Mouse (Mus musculus) liver, embryonic 13.5 days (tissue): Measurements from ENCODE around the gene Ankrd33. TPM values are rescaled to one million over a fixed set of nuclear protein-coding genes. Genes with fewer than 3 reads are reported as not detected.

Source experiments
- ATAC-seq: fragments of 200-750 bp; cut with Nextera tagmentation; 2 replicates; pipeline ENCODE4 v1.8.0; 2017; ENCODE audit warnings: low read depth, mild to moderate bottlenecking, moderate number of reproducible peaks, moderate library complexity
- DNase-seq: peaks from one replicate; pipeline ENCODE4 v3.0.0; 2022
- H3K27ac ChIP-seq: fragments of 300-500 bp; sonication (generic); 2 replicates; pipeline ENCODE4 v1.5.1; 2015; ENCODE audit warnings: moderate library complexity, mild to moderate bottlenecking, inconsistent platforms
- H3K27me3 ChIP-seq: fragments of 300-500 bp; sonication (generic); 2 replicates; pipeline ENCODE4 v1.6.1; 2015; ENCODE audit warnings: mild to moderate bottlenecking, inconsistent platforms
- H3K36me3 ChIP-seq: fragments of 300-500 bp; sonication (generic); 2 replicates; pipeline ENCODE4 v1.6.1; 2015; ENCODE audit warnings: mild to moderate bottlenecking, inconsistent platforms
- H3K4me1 ChIP-seq: fragments of 300-500 bp; sonication (generic); replicated peaks from 2 replicates; pipeline ENCODE4 v1.6.1; 2015; ENCODE audit warnings: inconsistent platforms
- H3K4me2 ChIP-seq: fragments of 300-500 bp; sonication (generic); 2 replicates; pipeline ENCODE4 v1.6.1; 2015; ENCODE audit warnings: inconsistent platforms, mild to moderate bottlenecking, moderate library complexity
- H3K4me3 ChIP-seq: fragments of 300-500 bp; sonication (generic); replicated peaks from 2 replicates; pipeline ENCODE4 v1.5.1; 2015; ENCODE audit warnings: mild to moderate bottlenecking, inconsistent platforms
- H3K9ac ChIP-seq: fragments of 300-500 bp; sonication (generic); 2 replicates; pipeline ENCODE4 v1.6.1; 2015; ENCODE audit warnings: mild to moderate bottlenecking, inconsistent platforms
- H3K9me3 ChIP-seq: fragments of 300-500 bp; sonication (generic); replicated peaks from 2 replicates; pipeline ENCODE4 v1.6.1; 2016; ENCODE audit warnings: inconsistent platforms
- WGBS: fragments of 180-500 bp; shearing (Covaris S2); methylation state at CpG from one replicate; pipeline ENCODE4 v1.1.7; 2015; ENCODE audit not compliant: insufficient replicate concordance; 5-methylcytosine and 5-hydroxymethylcytosine counted together
- polyA plus RNA-seq: library from polyadenylated mRNA; unstranded; fragments of >200 nt; fragmentation: Nextera tagmentation; extraction: Ambion mirVana; gene quantifications from 2 replicates; pipeline ENCODE4 v1.2.1, GENCODE M21; 2015

Gene Ankrd33
- polyA plus RNA-seq, 1 experiment from 2014 or later, result not detected

DNA sequence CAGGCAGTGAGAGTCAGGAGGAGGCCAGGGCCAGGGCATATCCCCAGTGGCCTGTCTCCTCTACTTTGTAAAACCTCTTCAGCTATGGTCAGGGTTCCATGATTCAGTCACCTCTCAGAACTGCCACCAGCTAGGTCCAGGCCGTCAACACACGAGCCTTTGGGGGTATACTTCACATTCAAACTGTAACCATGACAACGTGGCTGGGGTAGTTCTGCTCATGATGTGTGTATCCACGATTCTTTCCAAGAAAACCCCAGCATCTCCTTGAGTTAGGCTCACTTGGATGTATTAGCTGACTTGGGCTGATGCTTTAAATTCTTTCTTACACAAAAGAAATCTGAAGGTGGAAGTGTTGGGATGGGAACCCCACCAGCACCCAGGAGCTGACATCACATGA is 27.3 kb upstream of the Ankrd33 start:
- Histone ChIP-seq H3K9ac (no peak overlapping the region), H3K4me2 (no peak overlapping the region), H3K27me3 (peaks cover 11% of the 10 kb centered on the region; the same call in 1 of the 2 replicates), H3K36me3 (no peaks in the 10 kb centered on the region), H3K4me1 (peaks cover 9% of the 10 kb centered on the region; the same call in 1 of the 2 replicates), H3K9me3 (no peaks in the 10 kb centered on the region), H3K4me3 (no peak overlapping the region), H3K27ac (no peak overlapping the region)
- ATAC-seq (no peak), DNase-seq (no peak)
- 57% methylated on average over 4 of the region's 4 CpGs for WGBS

DNA sequence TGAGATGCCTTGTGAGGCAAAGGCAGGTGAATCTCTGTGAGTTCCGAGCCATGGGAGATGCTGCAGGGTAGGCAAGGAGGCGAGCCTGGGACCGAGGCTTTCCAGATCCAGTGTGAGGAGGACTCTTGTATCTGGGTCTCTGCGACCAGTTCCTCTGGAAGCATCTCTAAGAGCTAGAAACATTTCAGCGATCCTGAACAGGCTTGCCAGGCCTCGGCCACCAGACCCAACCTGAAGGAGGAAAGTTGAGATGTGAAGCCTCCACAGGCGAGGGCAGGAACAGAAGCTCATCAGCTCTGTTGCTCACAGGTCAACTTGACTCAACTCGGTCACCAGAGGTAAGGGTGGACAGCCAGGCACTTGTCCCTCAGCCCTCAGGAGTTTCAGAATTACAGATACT is 24.0 kb upstream of the Ankrd33 start:
- ATAC-seq, result no peak
- WGBS, result 64% methylated on average over 8 of the region's 8 CpGs
- no peaks in the 10 kb centered on the region for H3K9me3 ChIP-seq

DNA sequence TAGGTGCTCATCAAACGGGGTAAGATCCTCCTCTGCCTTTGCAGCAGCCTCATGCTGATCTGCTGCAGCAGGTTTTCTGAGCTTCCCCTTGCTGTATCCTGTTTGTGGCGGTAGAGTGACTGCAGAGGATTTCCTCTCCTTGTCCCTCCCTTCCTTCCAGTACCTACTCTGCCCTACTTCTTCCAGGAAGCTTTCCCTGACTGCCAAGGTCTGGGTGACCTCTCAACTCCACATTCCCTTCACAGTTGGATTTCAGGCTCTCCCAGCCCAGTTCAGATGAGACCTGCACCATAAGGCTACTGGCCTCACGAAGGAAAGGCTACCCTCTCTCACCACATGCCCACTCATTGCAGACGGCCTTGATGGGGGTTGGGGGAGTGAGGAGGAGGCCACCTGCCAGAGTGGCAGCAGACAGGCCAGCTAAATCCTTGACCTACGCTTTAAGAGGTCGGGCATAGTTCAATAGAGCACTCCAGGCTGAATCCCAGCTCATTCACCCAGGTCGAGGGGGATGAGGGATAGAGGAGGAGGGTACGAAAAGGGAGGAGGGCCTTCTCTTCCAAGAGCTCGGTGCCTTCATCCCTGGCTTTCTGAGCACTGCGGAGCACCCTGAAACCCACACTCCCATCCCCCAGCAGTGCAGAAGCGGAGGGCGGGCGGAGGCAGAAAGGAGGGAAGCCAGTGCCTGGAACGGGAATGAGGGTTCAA is 23.3 kb upstream of the Ankrd33 start:
- Histone ChIP-seq H3K4me2 (0 out of 2 replicates have a peak overlapping the region, but pooled peaks have one; percentile 13), H3K9me3 (no peaks in the 10 kb centered on the region), H3K4me1 (peaks cover 11% of the 10 kb centered on the region; the same call in 1 of the 2 replicates), H3K9ac (no peak overlapping the region), H3K27ac (no peak overlapping the region), H3K27me3 (peaks cover 17% of the 10 kb centered on the region; the same call in 1 of the 2 replicates), H3K4me3 (no peak overlapping the region), H3K36me3 (no peaks in the 10 kb centered on the region)
- 0 out of 2 replicates have a peak, but pooled peaks have one; percentile 32 for ATAC-seq
- WGBS, result 34% methylated on average over 14 of the region's 14 CpGs
- no peak for DNase-seq

More for the DNA sequence above, 24.0 kb upstream of the Ankrd33 start:
- H3K4me3 ChIP-seq, result no peak overlapping the region
- H3K27me3 ChIP-seq, result peaks cover 13% of the 10 kb centered on the region; the same call in 1 of the 2 replicates
- H3K4me2 ChIP-seq, result no peak overlapping the region
- H3K27ac ChIP-seq, result no peak overlapping the region
- H3K36me3 ChIP-seq, result no peaks in the 10 kb centered on the region
- H3K4me1 ChIP-seq, result peaks cover 11% of the 10 kb centered on the region; the same call in 1 of the 2 replicates
- no peak for DNase-seq
- no peak overlapping the region for H3K9ac ChIP-seq

DNA sequence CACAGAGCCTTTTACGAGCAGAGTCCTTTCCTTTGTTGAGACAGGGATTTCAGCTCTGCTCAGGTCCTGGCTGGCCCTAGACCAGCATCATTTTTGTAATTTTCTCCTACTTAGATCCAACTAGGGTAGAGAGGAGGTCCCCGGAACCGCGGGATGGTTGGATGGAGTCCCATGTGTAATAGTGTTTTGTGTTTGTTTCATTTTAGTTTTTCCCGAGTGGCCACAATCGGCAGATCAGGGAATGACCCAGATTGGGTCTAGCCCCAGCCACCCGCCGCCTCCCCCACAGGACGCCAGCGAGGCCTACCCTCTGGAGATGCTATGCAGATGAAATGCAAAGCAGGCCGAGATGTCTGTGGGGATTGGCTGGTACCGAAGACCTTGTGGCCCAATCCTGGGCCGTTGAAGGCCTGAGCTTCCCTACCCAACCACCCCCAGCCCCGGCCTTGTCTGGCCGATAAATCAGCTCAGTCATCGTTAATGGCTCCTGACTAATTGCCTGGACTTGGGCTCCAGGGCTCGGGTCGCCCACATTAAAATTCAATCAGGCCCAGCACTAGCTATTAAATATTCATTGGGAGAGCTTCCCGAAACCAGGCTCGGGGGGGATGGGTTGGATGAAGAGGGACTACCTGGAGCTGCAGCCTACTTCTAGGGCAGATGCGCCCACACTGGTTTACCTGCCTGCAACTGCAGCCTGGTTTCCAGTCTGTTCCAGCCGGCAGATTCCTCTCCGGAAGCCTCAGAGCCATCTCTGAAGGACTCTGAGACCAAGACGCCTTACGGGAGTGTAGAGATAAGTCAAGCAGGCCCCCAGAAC is 22.5 kb upstream of the Ankrd33 start:
- Histone ChIP-seq H3K4me2 (peak overlapping the region; percentile 13; the same call in 1 of the 2 replicates), H3K36me3 (no peaks in the 10 kb centered on the region), H3K9me3 (no peaks in the 10 kb centered on the region), H3K27ac (no peak overlapping the region), H3K4me1 (peaks cover 12% of the 10 kb centered on the region; the same call in 1 of the 2 replicates), H3K9ac (no peak overlapping the region), H3K4me3 (no peak overlapping the region), H3K27me3 (peaks cover 21% of the 10 kb centered on the region)
- DNase-seq (no peak), ATAC-seq (peak; percentile 64)
- 26% methylated on average over 25 of the region's 25 CpGs for WGBS

DNA sequence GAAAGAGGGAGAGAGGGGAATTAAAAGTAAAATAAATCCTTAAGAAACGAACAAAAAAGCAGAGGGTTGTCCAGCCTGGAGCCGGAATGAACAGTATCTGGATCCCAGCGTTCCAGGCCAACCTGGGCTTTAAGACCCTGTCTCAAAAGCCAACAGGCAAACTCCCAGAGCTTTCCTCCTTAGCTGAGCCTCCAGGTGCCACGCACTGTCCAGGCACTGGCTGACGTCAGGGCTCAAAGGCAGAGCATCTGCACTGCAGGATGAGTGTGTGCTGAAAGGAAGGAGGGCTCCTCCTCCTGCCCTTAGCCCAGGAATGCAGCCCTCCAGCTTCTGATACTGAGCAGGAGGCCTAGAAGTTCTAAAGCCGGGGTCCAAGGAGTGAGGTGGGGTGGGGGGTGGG is 21.6 kb upstream of the Ankrd33 start:
- peaks cover 15% of the 10 kb centered on the region; the same call in 1 of the 2 replicates for H3K4me1 ChIP-seq
- no peak overlapping the region for H3K27ac ChIP-seq
- DNase-seq, result no peak
- no peak overlapping the region for H3K4me3 ChIP-seq
- no peaks in the 10 kb centered on the region for H3K9me3 ChIP-seq
- H3K36me3 ChIP-seq, result no peaks in the 10 kb centered on the region
- H3K9ac ChIP-seq, result no peak overlapping the region
- WGBS, result 65% methylated on average over 6 of the region's 6 CpGs
- H3K27me3 ChIP-seq, result peaks cover 31% of the 10 kb centered on the region
- no peak for ATAC-seq
- no peak overlapping the region for H3K4me2 ChIP-seq

DNA sequence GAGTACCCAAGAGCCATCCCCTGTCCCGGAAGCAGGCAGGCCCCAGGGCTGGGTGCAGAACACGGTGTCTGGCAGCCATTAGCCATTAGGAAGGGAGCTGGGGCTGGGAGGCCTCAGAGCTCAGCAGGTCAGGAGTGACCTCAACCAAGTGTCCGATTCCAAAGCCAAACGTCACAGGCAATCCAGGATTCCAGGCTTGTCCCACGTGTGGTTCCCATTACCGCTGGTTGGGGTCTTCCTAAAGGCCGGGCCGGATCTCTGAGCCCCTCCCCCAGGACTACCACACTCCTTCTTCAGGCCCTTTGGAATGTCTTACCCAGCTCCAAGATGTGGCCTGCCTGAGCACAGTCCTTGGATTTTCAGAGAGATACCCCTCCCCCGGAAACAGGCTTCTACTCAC is 20.6 kb upstream of the Ankrd33 start:
- Histone ChIP-seq H3K27ac (no peak overlapping the region), H3K4me3 (no peak overlapping the region), H3K27me3 (peaks cover 37% of the 10 kb centered on the region), H3K36me3 (no peaks in the 10 kb centered on the region), H3K4me1 (peaks cover 15% of the 10 kb centered on the region; the same call in 1 of the 2 replicates), H3K9ac (no peak overlapping the region), H3K9me3 (no peaks in the 10 kb centered on the region), H3K4me2 (no peak overlapping the region)
- WGBS, result 67% methylated on average over 9 of the region's 9 CpGs
- ATAC-seq (no peak), DNase-seq (no peak)

DNA sequence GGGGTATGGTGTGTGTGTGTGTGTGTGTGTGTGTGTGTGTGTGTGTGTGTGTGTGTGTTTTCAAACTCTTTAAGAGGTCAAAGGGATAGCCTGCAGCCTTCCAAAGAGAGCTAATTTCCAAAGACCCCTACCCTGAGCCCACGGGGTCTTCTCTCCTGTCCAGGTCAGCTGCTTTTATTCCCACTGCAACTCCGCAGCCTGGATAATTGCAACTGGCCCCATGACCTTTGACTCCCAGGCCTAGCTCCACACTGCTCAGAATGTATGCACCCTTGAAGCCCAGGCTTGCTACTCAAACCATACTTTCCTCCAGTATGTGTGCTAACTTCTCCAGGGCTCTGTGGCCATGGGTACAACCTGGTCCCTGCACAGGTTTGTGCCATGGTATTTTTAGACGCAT is 20.2 kb upstream of the Ankrd33 start:
- H3K36me3 ChIP-seq, result no peaks in the 10 kb centered on the region
- DNase-seq, result no peak
- no peak for ATAC-seq

DNA sequence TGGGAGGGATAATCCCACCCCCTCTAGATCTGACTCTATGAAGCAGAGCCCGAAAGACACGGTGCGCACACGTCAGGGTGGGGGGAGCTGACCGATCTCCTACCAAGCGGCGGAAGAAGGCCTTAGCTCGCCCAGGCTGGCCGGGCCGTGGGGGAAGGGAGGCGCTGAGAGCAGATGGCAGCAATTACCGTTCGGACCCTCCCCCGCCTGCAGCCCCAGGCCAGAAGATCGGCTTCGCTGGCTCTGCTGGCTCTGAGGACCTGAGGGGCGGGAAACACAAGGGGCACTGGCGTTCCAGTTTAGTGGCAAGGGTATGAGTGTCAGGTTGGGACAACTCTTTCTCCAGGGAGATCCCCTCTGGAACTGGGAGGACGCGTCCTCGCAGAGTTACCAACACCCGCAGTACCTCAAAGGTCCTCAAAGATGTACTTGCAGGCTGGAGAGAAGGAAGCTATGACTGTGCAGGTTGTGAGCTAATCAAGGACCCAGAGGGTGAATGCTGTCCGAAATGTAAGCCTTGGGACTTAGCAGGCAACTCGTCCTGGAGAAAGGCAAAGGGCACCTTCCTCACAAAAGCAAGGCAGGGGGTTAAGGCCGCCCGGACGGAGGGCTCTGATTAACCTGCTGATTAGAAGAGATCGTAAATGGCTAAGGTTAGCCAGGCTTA is 17.4 kb upstream of the Ankrd33 start:
- H3K4me3 ChIP-seq, result no peak overlapping the region
- 6% methylated on average over 28 of the region's 28 CpGs for WGBS

More for the DNA sequence above, 20.2 kb upstream of the Ankrd33 start:
- peaks cover 15% of the 10 kb centered on the region; the same call in 1 of the 2 replicates for H3K4me1 ChIP-seq
- H3K27me3 ChIP-seq, result peaks cover 37% of the 10 kb centered on the region
- H3K4me2 ChIP-seq, result no peak overlapping the region
- no peak overlapping the region for H3K4me3 ChIP-seq
- no peak overlapping the region for H3K9ac ChIP-seq
- WGBS, result 73% methylated on average over 3 of the region's 3 CpGs
- no peaks in the 10 kb centered on the region for H3K9me3 ChIP-seq
- H3K27ac ChIP-seq, result no peak overlapping the region

DNA sequence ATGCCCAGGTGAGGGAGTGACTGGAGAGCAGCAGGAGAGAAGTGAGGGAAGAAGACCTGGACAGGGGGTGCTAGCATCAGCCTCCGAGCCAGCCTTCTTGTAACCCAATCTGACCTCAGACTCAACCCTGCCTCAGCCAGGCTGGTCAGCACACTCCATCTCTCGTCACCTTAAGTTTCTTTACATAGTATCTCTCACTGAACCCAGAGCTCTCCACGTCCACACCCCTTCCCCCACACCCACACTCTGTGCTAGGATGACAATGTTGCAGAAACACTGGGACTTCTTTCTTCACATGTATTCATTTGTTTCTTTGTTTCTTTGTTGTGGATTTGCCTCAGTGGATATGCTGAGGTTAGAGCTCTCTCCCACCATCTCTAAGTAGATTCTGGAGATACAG is 14.6 kb upstream of the Ankrd33 start:
- 0 out of 2 replicates have a peak, but pooled peaks cover 11% of the 10 kb centered on the region for H3K4me1 ChIP-seq
- peaks cover 26% of the 10 kb centered on the region for H3K27me3 ChIP-seq
- no peaks in the 10 kb centered on the region for H3K9me3 ChIP-seq
- no peak overlapping the region for H3K9ac ChIP-seq
- no peak for DNase-seq
- H3K27ac ChIP-seq, result no peak overlapping the region
- no peaks in the 10 kb centered on the region for H3K36me3 ChIP-seq
- WGBS, result 45% methylated on average over 3 of the region's 3 CpGs
- ATAC-seq, result no peak
- H3K4me3 ChIP-seq, result no peak overlapping the region
- no peak overlapping the region for H3K4me2 ChIP-seq

More for the DNA sequence above, 17.4 kb upstream of the Ankrd33 start:
- peak overlapping the region; percentile 36; the same call in 1 of the 2 replicates for H3K4me2 ChIP-seq
- ATAC-seq, result no peak
- peaks cover 28% of the 10 kb centered on the region for H3K27me3 ChIP-seq
- 0 out of 2 replicates have a peak, but pooled peaks cover 7% of the 10 kb centered on the region for H3K4me1 ChIP-seq
- no peak for DNase-seq
- no peak overlapping the region for H3K27ac ChIP-seq
- H3K9me3 ChIP-seq, result no peaks in the 10 kb centered on the region
- H3K36me3 ChIP-seq, result no peaks in the 10 kb centered on the region
- no peak overlapping the region for H3K9ac ChIP-seq

DNA sequence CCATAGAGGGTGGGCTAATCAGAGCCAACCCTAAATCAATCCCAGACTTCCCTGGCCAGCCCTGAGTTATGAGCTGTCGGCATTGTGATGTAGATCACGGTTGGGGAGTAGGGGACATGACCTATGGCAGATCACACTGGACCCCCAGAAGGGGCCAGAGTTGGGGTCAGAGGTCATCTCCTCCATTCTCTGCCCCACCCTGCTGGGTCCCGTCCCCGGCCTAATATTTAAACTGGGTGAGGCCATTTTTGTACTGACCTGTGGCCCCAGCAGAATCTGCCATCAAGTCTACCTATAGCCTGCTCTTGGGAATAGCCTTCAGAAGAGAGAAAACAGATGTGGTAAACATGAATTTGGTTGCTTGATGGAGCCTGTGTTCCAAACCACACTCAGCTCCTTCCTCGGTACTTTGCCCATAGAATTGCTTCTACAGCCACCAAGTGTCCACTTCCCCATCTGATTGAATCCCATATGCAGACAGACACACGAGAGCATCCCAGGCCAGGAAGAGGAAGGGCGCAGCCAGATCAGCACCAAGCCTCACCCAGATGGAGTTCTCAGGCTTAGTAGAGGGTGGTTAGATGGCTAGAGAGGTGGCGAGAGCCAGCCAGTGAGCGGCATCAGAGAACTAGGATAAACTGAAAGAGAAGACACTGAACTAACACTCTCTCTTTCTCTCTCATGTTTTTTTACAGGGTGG is 11.8 kb upstream of the Ankrd33 start:
- H3K36me3 ChIP-seq, result no peaks in the 10 kb centered on the region
- no peak overlapping the region for H3K4me2 ChIP-seq
- DNase-seq, result no peak
- no peak overlapping the region for H3K9ac ChIP-seq
- H3K9me3 ChIP-seq, result no peaks in the 10 kb centered on the region
- ATAC-seq, result no peak
- H3K4me1 ChIP-seq, result 0 out of 2 replicates have a peak, but pooled peaks cover 6% of the 10 kb centered on the region
- 54% methylated on average over 9 of the region's 9 CpGs for WGBS
- H3K27ac ChIP-seq, result no peak overlapping the region
- H3K4me3 ChIP-seq, result no peak overlapping the region
- peaks cover 9% of the 10 kb centered on the region; the same call in 1 of the 2 replicates for H3K27me3 ChIP-seq
